Mouse (Mus musculus) R1 (cell line): ENCODE measurements around the gene Gm11487.
"Not testable (repeated sequence)": the region's sequence is repeated elsewhere in the genome, so short reads cannot be mapped to it uniquely, and the experiment has no call there.

Experiments used
- DNase-seq: peaks from one replicate; pipeline ENCODE4 v3.0.0-alpha.2; 2018; ENCODE audit warnings: low read depth, low spot score

Gene Gm11487

GRCm38 (mm10) chr4:73404972-73405371 lies at the start of gene Gm11487:
Gene Gm11487, minus strand, starts transcription at chr4:73405072.
- not testable (repeated sequence) for DNase-seq

DNA sequence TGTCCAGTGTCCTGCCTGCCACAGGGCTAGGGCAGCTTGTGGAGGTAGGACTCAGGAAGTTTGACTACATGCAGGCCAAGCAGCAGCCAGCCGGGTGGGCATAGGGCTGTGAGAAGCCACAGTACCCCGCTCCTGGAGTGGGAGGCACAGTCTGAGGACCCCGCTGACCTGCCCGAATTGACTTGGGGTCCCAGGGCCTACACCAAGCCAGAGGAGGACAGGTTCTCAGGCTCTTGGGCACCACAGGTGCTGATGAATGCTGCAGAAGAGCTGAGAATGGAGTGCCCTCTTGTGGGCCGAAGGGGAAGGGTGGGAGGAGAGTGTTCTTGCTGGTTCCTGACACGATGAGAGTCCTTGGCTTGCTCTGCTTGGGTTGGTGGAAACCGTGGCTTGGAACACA lies 39.8 kb upstream of the Gm11487 start:
- DNase-seq = peak; percentile 49

- no peak for DNase-seq
Observed at GRCm38 (mm10) chr4:73442568-73442967, 37.7 kb upstream of the Gm11487 start.

DNA sequence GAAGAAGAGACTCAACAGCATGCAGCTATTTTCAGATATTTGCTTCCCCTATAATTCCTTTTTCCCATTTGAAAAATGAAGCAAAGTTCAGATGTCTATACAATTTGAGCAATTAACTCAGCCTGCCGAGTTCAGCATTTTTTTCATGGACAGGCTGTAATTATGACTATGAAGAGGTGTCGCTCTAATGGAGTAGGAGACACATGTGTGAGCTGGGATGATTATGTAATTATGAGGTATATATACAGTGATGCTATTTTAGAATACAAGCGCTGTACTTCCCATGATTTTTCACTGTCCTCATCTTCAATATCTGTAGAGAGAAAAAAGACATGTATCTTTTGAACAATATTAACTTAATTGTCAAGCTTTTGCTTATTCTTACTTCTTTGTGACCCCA lies 21.0 kb upstream of the Gm11487 start:
- DNase-seq = no peak

- no peak for DNase-seq
Observed at GRCm38 (mm10) chr4:73423049-73423448, 18.2 kb upstream of the Gm11487 start.

GRCm38 (mm10) chr4:73366534-73366933 lies 38.3 kb downstream of the Gm11487 start:
- no peak for DNase-seq
